In genomic region chr3:145806502-145806901, GRCm38 (mm10) we compare ENCODE assay signal across 8 mouse cellular contexts. TPM values are rescaled to one million over a fixed set of nuclear protein-coding genes. Genes with fewer than 3 reads are reported as not detected.
DNase-seq lines count a peak whose midpoint lies in the region; ATAC-seq lines count a peak whose summit lies in the region.
"Had no signal": no experiment of that assay in that cellular context is flagged by ENCODE, and none has a peak within 500 bp of the region (broad histone marks: within the 10 kb centered on the region; RNA-seq: fewer than 3 reads in every experiment).

No protein-coding gene starts in this region.

- 3% methylated on average over 5 of the region's 5 CpGs for WGBS in forebrain, embryonic 15.5 days
- 40% methylated on average over 5 of the region's 5 CpGs for WGBS in limb, embryonic 12.5 days

- peak; percentile 74 for DNase-seq in Muller cell, postnatal 12 days (ENCODE audit: inconsistent ontology term)
- peak; percentile 21 for DNase-seq in brain, adult 2 months (ENCODE audit: low read depth, low spot score)
- DNase-seq in testis, postnatal 14 days (ENCODE audit: low spot score): no peak
- no peak for DNase-seq in spleen, postnatal 14 days (ENCODE audit: low spot score in 2 of 2)
- DNase-seq in right cerebral cortex, postnatal 4 days: no peak
- DNase-seq: heart, postnatal 4 days had no signal

- H3K36me3 ChIP-seq in forebrain, embryonic 15.5 days: no peaks in the 10 kb centered on the region
- no peaks in the 10 kb centered on the region for H3K36me3 ChIP-seq in limb, embryonic 12.5 days

- peak overlapping the region; percentile 24 for H3K4me2 ChIP-seq in forebrain, embryonic 15.5 days (replicated peaks)
- H3K4me2 ChIP-seq in limb, embryonic 12.5 days: peak overlapping the region; percentile 29

- peak overlapping the region; percentile 23 for H3K27ac ChIP-seq in forebrain, embryonic 15.5 days (replicated peaks)
- H3K27ac ChIP-seq in limb, embryonic 12.5 days: peak overlapping the region; percentile 50; the same call in 1 of the 2 replicates

- no peak overlapping the region for H3K4me3 ChIP-seq in forebrain, embryonic 15.5 days
- H3K4me3 ChIP-seq in limb, embryonic 12.5 days (replicated peaks): no peak overlapping the region

- peaks cover 21% of the 10 kb centered on the region for H3K4me1 ChIP-seq in forebrain, embryonic 15.5 days
- H3K4me1 ChIP-seq in limb, embryonic 12.5 days (replicated peaks): peaks cover 10% of the 10 kb centered on the region

- H3K27me3 ChIP-seq in forebrain, embryonic 15.5 days: no peaks in the 10 kb centered on the region
- no peaks in the 10 kb centered on the region for H3K27me3 ChIP-seq in limb, embryonic 12.5 days

- H3K9me3 ChIP-seq in forebrain, embryonic 15.5 days: no peaks in the 10 kb centered on the region
- no peaks in the 10 kb centered on the region for H3K9me3 ChIP-seq in limb, embryonic 12.5 days

- H3K9ac ChIP-seq in forebrain, embryonic 15.5 days (replicated peaks): no peak overlapping the region
- H3K9ac ChIP-seq in limb, embryonic 12.5 days (replicated peaks): no peak overlapping the region

- peak; percentile 69; the same call in 1 of the 2 replicates for ATAC-seq in forebrain, embryonic 15.5 days (replicated peaks)
- ATAC-seq in limb, embryonic 12.5 days (ENCODE audit: insufficient number of reproducible peaks, insufficient read depth, low FRiP score, low TSS enrichment, low read depth): no peak

RNA-seq across cellular contexts. Expression of gene Ddah1, which starts 48.0 kb away (rescaled TPM):
- 162 and 170 TPM in 2 replicates for polyA plus RNA-seq in forebrain, embryonic 15.5 days (2015; fragmentation: Nextera tagmentation; extraction: Ambion mirVana)
- 21.7 and 25.4 TPM in 2 replicates for polyA plus RNA-seq in limb, embryonic 12.5 days (2016; fragmentation: Nextera tagmentation; extraction: Ambion mirVana)

Comparison
In these comparisons a context has a peak if more than half of its experiments do, and no peak if none do; other contexts are left out.
1. DNase-seq: peak in Muller cell, postnatal 12 days (single experiment) and brain, adult 2 months (single experiment); none in testis, postnatal 14 days (single experiment), spleen, postnatal 14 days (0 of 2) and right cerebral cortex, postnatal 4 days (single experiment).